Mouse (Mus musculus): ENCODE measurements around the gene Kbtbd6. TPM values are rescaled to one million over a fixed set of nuclear protein-coding genes. Genes with fewer than 3 reads are reported as not detected.
"Not testable (repeated sequence)": the region's sequence is repeated elsewhere in the genome, so short reads cannot be mapped to it uniquely, and the experiment has no call there.

Kbtbd6 gene
- 0.57 and 0.98 TPM in 2 replicates for polyA plus RNA-seq (2015; fragmentation: Nextera tagmentation; extraction: Ambion mirVana)

GRCm38 (mm10) chr14:79451681-79452590, at the start of gene Kbtbd6:
TSS of gene Kbtbd6 (plus strand) at chr14:79451835.
- DNase-seq (ENCODE audit: low spot score) (peak; percentile 85), ATAC-seq (ENCODE audit: low FRiP score, low TSS enrichment) (peak; percentile 90)
- not testable (repeated sequence) for H3K27me3 ChIP-seq (ENCODE audit: control insufficient read depth, insufficient read depth, low read length); H3K27ac ChIP-seq (replicated peaks); H3K9me3 ChIP-seq (ENCODE audit: control insufficient read depth, low read length); H3K36me3 ChIP-seq (ENCODE audit: control insufficient read depth, insufficient read depth, low read length); H3K9ac ChIP-seq (ENCODE audit: low read length); H3K4me1 ChIP-seq (replicated peaks; ENCODE audit: control insufficient read depth, insufficient read depth)
- Histone ChIP-seq H3K4me3 (ENCODE audit: low read depth, low read length) (peak within 1 kb of the TSS; percentile 47), H3K4me2 (replicated peaks; ENCODE audit: low read depth) (peak within 1 kb of the TSS; percentile 70)
- WGBS = 8% methylated on average over 36 of the region's 89 CpGs

- Histone ChIP-seq H3K4me3 (ENCODE audit: low read depth, low read length) (no peak overlapping the region), H3K36me3 (ENCODE audit: control insufficient read depth, insufficient read depth, low read length) (0 out of 2 replicates have a peak, but pooled peaks cover 3% of the 10 kb centered on the region), H3K9me3 (ENCODE audit: control insufficient read depth, low read length) (no peaks in the 10 kb centered on the region), H3K27me3 (ENCODE audit: control insufficient read depth, insufficient read depth, low read length) (no peaks in the 10 kb centered on the region), H3K9ac (ENCODE audit: low read length) (no peak overlapping the region), H3K4me2 (replicated peaks; ENCODE audit: low read depth) (no peak overlapping the region), H3K27ac (replicated peaks) (no peak overlapping the region), H3K4me1 (replicated peaks; ENCODE audit: control insufficient read depth, insufficient read depth) (no peaks in the 10 kb centered on the region)
- no peak for TF ChIP-seq EP300 (optimal IDR thresholded peaks at IDR 0.05)
- no peak for TF ChIP-seq CTCF (IDR thresholded peaks at IDR 0.05; ENCODE audit: low read depth)
- WGBS = 80% methylated on average over 2 of the region's 2 CpGs
- DNase-seq (ENCODE audit: low spot score) (no peak), ATAC-seq (ENCODE audit: low FRiP score, low TSS enrichment) (no peak)
Observed at GRCm38 (mm10) chr14:79407641-79408040, 44.0 kb upstream of the Kbtbd6 start.

- 75% methylated on average over 6 of the region's 6 CpGs for WGBS
- no peaks in the 10 kb centered on the region for H3K9me3 ChIP-seq (ENCODE audit: control insufficient read depth, low read length)
- H3K36me3 ChIP-seq (ENCODE audit: control insufficient read depth, insufficient read depth, low read length) = 0 out of 2 replicates have a peak, but pooled peaks cover 3% of the 10 kb centered on the region
- H3K27ac ChIP-seq (replicated peaks) = no peak overlapping the region
- DNase-seq (ENCODE audit: low spot score) = peak; percentile 40
- H3K9ac ChIP-seq (ENCODE audit: low read length) = no peak overlapping the region
- no peaks in the 10 kb centered on the region for H3K27me3 ChIP-seq (ENCODE audit: control insufficient read depth, insufficient read depth, low read length)
- ATAC-seq (ENCODE audit: low FRiP score, low TSS enrichment) = peak; percentile 61; the same call in 1 of the 2 replicates
- no peak overlapping the region for H3K4me2 ChIP-seq (replicated peaks; ENCODE audit: low read depth)
- TF ChIP-seq CTCF (IDR thresholded peaks at IDR 0.05; ENCODE audit: low read depth) = no peak
- H3K4me1 ChIP-seq (replicated peaks; ENCODE audit: control insufficient read depth, insufficient read depth) = no peaks in the 10 kb centered on the region
- H3K4me3 ChIP-seq (ENCODE audit: low read depth, low read length) = no peak overlapping the region
Observed at GRCm38 (mm10) chr14:79409278-79409830, 42.3 kb upstream of the Kbtbd6 start.

- WGBS = 57% methylated on average over 2 of the region's 2 CpGs
- no peak for ATAC-seq (ENCODE audit: low FRiP score, low TSS enrichment)
Observed at GRCm38 (mm10) chr14:79410662-79411061, 41.0 kb upstream of the Kbtbd6 start.

GRCm38 (mm10) chr14:79413121-79413520, 38.5 kb upstream of the Kbtbd6 start:
- Histone ChIP-seq H3K27me3 (ENCODE audit: control insufficient read depth, insufficient read depth, low read length) (no peaks in the 10 kb centered on the region), H3K4me3 (ENCODE audit: low read depth, low read length) (no peak overlapping the region), H3K4me2 (replicated peaks; ENCODE audit: low read depth) (no peak overlapping the region), H3K9me3 (ENCODE audit: control insufficient read depth, low read length) (no peaks in the 10 kb centered on the region), H3K27ac (replicated peaks) (no peak overlapping the region), H3K4me1 (replicated peaks; ENCODE audit: control insufficient read depth, insufficient read depth) (no peaks in the 10 kb centered on the region), H3K36me3 (ENCODE audit: control insufficient read depth, insufficient read depth, low read length) (no peaks in the 10 kb centered on the region), H3K9ac (ENCODE audit: low read length) (no peak overlapping the region)
- TF ChIP-seq EP300 (optimal IDR thresholded peaks at IDR 0.05) = no peak
- no peak for TF ChIP-seq CTCF (IDR thresholded peaks at IDR 0.05; ENCODE audit: low read depth)
- DNase-seq (ENCODE audit: low spot score) (no peak), ATAC-seq (ENCODE audit: low FRiP score, low TSS enrichment) (no peak)
- 84% methylated on average over 6 of the region's 6 CpGs for WGBS

More at GRCm38 (mm10) chr14:79410662-79411061, 41.0 kb upstream of the Kbtbd6 start:
- Histone ChIP-seq H3K27ac (replicated peaks) (no peak overlapping the region), H3K4me2 (replicated peaks; ENCODE audit: low read depth) (no peak overlapping the region), H3K36me3 (ENCODE audit: control insufficient read depth, insufficient read depth, low read length) (0 out of 2 replicates have a peak, but pooled peaks cover 3% of the 10 kb centered on the region), H3K4me1 (replicated peaks; ENCODE audit: control insufficient read depth, insufficient read depth) (no peaks in the 10 kb centered on the region), H3K9me3 (ENCODE audit: control insufficient read depth, low read length) (no peaks in the 10 kb centered on the region), H3K4me3 (ENCODE audit: low read depth, low read length) (no peak overlapping the region), H3K9ac (ENCODE audit: low read length) (no peak overlapping the region), H3K27me3 (ENCODE audit: control insufficient read depth, insufficient read depth, low read length) (no peaks in the 10 kb centered on the region)
- TF ChIP-seq EP300 (optimal IDR thresholded peaks at IDR 0.05) (no peak), CTCF (IDR thresholded peaks at IDR 0.05; ENCODE audit: low read depth) (no peak)
- peak; percentile 39 for DNase-seq (ENCODE audit: low spot score)
